8 mouse cellular contexts compared by ENCODE assay signal in the genomic region with DNA sequence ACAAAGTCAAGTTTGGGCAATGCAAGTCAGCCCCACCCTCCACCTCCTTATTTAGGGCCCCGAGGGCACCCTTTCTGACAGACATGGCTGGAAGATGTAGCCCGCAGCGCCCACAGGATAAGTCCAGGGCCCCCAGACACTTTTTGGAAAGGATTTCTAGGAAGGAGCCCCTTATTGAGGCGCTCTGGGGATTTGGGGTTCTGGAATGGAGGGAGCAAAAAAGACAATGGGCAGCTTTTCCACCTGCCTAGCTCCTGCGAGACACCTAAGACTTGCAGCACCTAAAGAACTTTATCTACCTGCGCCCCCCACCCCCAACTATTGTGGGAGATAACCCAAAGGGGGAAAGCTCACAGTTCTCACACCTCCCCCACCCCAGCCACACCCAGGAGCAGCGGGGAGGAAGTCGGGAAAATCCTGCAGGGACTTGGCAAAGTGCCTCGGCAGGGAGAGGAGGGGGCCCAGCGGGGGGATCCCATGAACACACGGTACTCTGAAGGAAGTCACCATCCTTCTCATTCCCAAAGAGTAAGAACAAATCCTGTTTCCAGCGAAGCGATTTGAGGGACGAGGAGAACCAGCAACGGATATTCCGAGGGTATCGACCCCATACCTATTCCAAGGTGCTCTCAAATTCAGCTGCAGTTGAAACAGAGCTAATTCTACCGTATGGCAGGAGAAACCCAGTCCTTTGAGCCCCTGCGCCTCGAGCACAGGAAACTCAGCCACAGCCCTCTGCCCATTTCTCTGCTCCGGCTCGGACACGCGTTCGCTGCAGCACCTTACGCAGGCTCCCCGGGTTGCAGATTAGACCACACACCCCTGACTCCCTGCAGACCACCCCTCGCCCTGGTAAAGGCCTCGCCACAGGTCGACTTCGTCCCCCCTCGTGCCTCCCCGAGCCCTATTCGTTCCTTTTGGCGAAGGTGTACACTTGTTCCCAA. TPM values are rescaled to one million over a fixed set of nuclear protein-coding genes. Genes with fewer than 3 reads are reported as not detected.
DNase-seq lines count a peak whose midpoint lies in the region; ATAC-seq and TF ChIP-seq lines count a peak whose summit lies in the region.

No protein-coding gene starts in this region.

- peaks cover 6% of the 10 kb centered on the region for H3K27me3 ChIP-seq in spleen, adult 2 months (ENCODE audit: control insufficient read depth, insufficient read depth, low read length)
- H3K27me3 ChIP-seq in heart, adult 2 months (ENCODE audit: control insufficient read depth, insufficient read depth, low read length): no peaks in the 10 kb centered on the region
- no peaks in the 10 kb centered on the region for H3K27me3 ChIP-seq in kidney, adult 2 months (replicated peaks; ENCODE audit: control insufficient read depth, insufficient read depth, low read length)
- no peaks in the 10 kb centered on the region for H3K27me3 ChIP-seq in lung, embryonic 14.5 days (ENCODE audit: insufficient read depth, low read length)

- H3K4me2 ChIP-seq in lung, embryonic 14.5 days: peak overlapping the region; percentile 96

- H3K27ac ChIP-seq in spleen, adult 2 months (ENCODE audit: insufficient read depth, low read length): no peak overlapping the region
- peak overlapping the region; percentile 83 for H3K27ac ChIP-seq in heart, adult 2 months
- peak overlapping the region; percentile 1; the same call in 1 of the 2 replicates for H3K27ac ChIP-seq in kidney, adult 2 months (ENCODE audit: insufficient read depth, low read depth, low read length)
- H3K27ac ChIP-seq in lung, embryonic 14.5 days (ENCODE audit: low read depth): peak overlapping the region; percentile 82

- no peak for TF ChIP-seq POLR2A in spleen, adult 2 months (IDR thresholded peaks at IDR 0.05; ENCODE audit: low read depth, low read length)
- TF ChIP-seq POLR2A in heart, adult 2 months (IDR thresholded peaks at IDR 0.05; ENCODE audit: insufficient read depth, low read depth, low read length): no peak
- no peak for TF ChIP-seq POLR2A in kidney, adult 2 months (IDR thresholded peaks at IDR 0.05; ENCODE audit: low read depth, low read length)

- no peaks in the 10 kb centered on the region for H3K36me3 ChIP-seq in spleen, adult 2 months (ENCODE audit: control insufficient read depth, insufficient read depth, low read length)
- no peaks in the 10 kb centered on the region for H3K36me3 ChIP-seq in heart, adult 2 months (ENCODE audit: control insufficient read depth, insufficient read depth, low read length)
- H3K36me3 ChIP-seq in kidney, adult 2 months (ENCODE audit: control insufficient read depth, insufficient read depth, low read length): no peaks in the 10 kb centered on the region
- peaks cover 26% of the 10 kb centered on the region for H3K36me3 ChIP-seq in lung, embryonic 14.5 days (ENCODE audit: insufficient read depth)

- ATAC-seq in lung, embryonic 14.5 days (ENCODE audit: insufficient read depth): peak; percentile 1; the same call in 1 of the 2 replicates
- ATAC-seq in megakaryocyte progenitor cell, adult 5-6 weeks (replicated peaks; ENCODE audit: poor library complexity): no peak

- intact Hi-C loops in heart, adult 2 months (cut with DNase I): no loop called here

- no peaks in the 10 kb centered on the region for H3K79me2 ChIP-seq in heart, adult 2 months (replicated peaks; ENCODE audit: control insufficient read depth, insufficient read depth, low read length)

- H3K4me3 ChIP-seq in spleen, adult 2 months (ENCODE audit: extremely low read depth, insufficient read depth, insufficient read length): peak overlapping the region; percentile 68
- peak overlapping the region; percentile 93 for H3K4me3 ChIP-seq in heart, adult 2 months
- peak overlapping the region; percentile 90 for H3K4me3 ChIP-seq in kidney, adult 2 months (ENCODE audit: insufficient read depth, low read depth, low read length)
- peak overlapping the region; percentile 86 for H3K4me3 ChIP-seq in lung, embryonic 14.5 days (ENCODE audit: low read depth, low read length)

- DNase-seq in spleen, adult 2 months (ENCODE audit: low read depth in 1 of 2, low spot score in 2 of 2): no peak
- no peak for DNase-seq in spleen, postnatal 14 days (ENCODE audit: low spot score in 2 of 2)
- peak; percentile 68 to 79 for DNase-seq in cerebellum, postnatal 10 days
- peak; percentile 64 to 69 for DNase-seq in heart, adult 2 months
- DNase-seq in kidney, adult 2 months: peak; percentile 69
- peak; percentile 89 for DNase-seq in lung, embryonic 14.5 days
- peak; percentile 83 for DNase-seq in right cerebral cortex, postnatal 10 days (ENCODE audit: low spot score in 2 of 2)

- peaks cover 12% of the 10 kb centered on the region for H3K4me1 ChIP-seq in spleen, adult 2 months (ENCODE audit: control insufficient read depth, insufficient read depth, insufficient read length)
- H3K4me1 ChIP-seq in heart, adult 2 months (ENCODE audit: control insufficient read depth, insufficient read depth, low read length): peaks cover 9% of the 10 kb centered on the region
- H3K4me1 ChIP-seq in kidney, adult 2 months (ENCODE audit: control insufficient read depth, insufficient read depth, low read length): peaks cover 32% of the 10 kb centered on the region
- peaks cover 26% of the 10 kb centered on the region for H3K4me1 ChIP-seq in lung, embryonic 14.5 days (ENCODE audit: insufficient read depth)

- WGBS in spleen, adult 2 months: 19% methylated on average over 35 of the region's 35 CpGs
- WGBS in heart, adult 2 months: 8% methylated on average over 35 of the region's 35 CpGs
- WGBS in kidney, adult 2 months: 8% methylated on average over 35 of the region's 35 CpGs
- WGBS in lung, embryonic 14.5 days: 3% methylated on average over 35 of the region's 35 CpGs

- H3K9me3 ChIP-seq in lung, embryonic 14.5 days (ENCODE audit: low read depth, low read length): no peaks in the 10 kb centered on the region

- no peak for TF ChIP-seq EP300 in heart, adult 2 months (IDR thresholded peaks at IDR 0.05; ENCODE audit: insufficient read depth, low read depth, low read length)

- TF ChIP-seq CTCF in spleen, adult 2 months (IDR thresholded peaks at IDR 0.05; ENCODE audit: extremely low read depth, insufficient read depth, insufficient read length, insufficient replicate concordance): no peak
- no peak for TF ChIP-seq CTCF in heart, adult 2 months (IDR thresholded peaks at IDR 0.05)
- no peak for TF ChIP-seq CTCF in kidney, adult 2 months (conservative IDR thresholded peaks at IDR 0.05; ENCODE audit: insufficient read depth, insufficient read length, low read depth, low read length)
- no peak for TF ChIP-seq CTCF in lung, embryonic 14.5 days (IDR thresholded peaks at IDR 0.05; ENCODE audit: low read depth)

- H3K9ac ChIP-seq in heart, adult 2 months (ENCODE audit: low read depth, low read length): peak overlapping the region; percentile 87
- H3K9ac ChIP-seq in lung, embryonic 14.5 days: peak overlapping the region; percentile 83

RNA-seq across cellular contexts. Expression of a gene that starts 1.1 kb away (rescaled TPM):
- polyA plus RNA-seq in spleen, adult 2 months (2012; rRNA removed): 21.2 and 23.8 TPM in 2 replicates
- 10 to 100 TPM; 24.3 to 26.9 TPM for total RNA-seq in heart, adult 2 months (2021)
- 50.4 and 70.1 TPM in 2 replicates for polyA plus RNA-seq in heart, adult 2 months (2012; rRNA removed)
- 98.6 and 115 TPM in 2 replicates for polyA plus RNA-seq in kidney, adult 2 months (2012; rRNA removed)
- 81.9 and 84.0 TPM in 2 replicates for polyA plus RNA-seq in lung, embryonic 14.5 days (2014; fragmentation: Nextera tagmentation; extraction: Ambion mirVana)
- total RNA-seq in megakaryocyte progenitor cell, adult 5-6 weeks (2015): 4.8 and 5.8 TPM in 2 replicates
- 1.9 and 2.0 TPM in 2 replicates for total RNA-seq in megakaryocyte progenitor cell, adult 5-6 weeks (2017)

RNA-seq across cellular contexts. Expression of a gene that starts 4.4 kb away (rescaled TPM):
- polyA plus RNA-seq in spleen, adult 2 months (2012; rRNA removed): 25.2 and 32.2 TPM in 2 replicates
- total RNA-seq in heart, adult 2 months (2021): 1 to 10 TPM; 3.2 to 4.5 TPM
- 6.9 and 8.3 TPM in 2 replicates for polyA plus RNA-seq in heart, adult 2 months (2012; rRNA removed)
- polyA plus RNA-seq in kidney, adult 2 months (2012; rRNA removed): 11.1 and 17.8 TPM in 2 replicates
- 0.43 TPM in 1 of 2 replicates, not detected in the other for polyA plus RNA-seq in lung, embryonic 14.5 days (2014; fragmentation: Nextera tagmentation; extraction: Ambion mirVana)
- total RNA-seq in megakaryocyte progenitor cell, adult 5-6 weeks (2015): 1.2 and 2.1 TPM in 2 replicates
- total RNA-seq in megakaryocyte progenitor cell, adult 5-6 weeks (2017): 0.79 TPM in 1 of 2 replicates, not detected in the other

RNA-seq across cellular contexts. Expression of a gene that starts 6.9 kb away (rescaled TPM):
- polyA plus RNA-seq in spleen, adult 2 months (2012; rRNA removed): 10.6 TPM in 2 replicates
- 10 to 100 TPM in 1 of 2 experiments, 1 to 10 TPM in 1; 9.7 to 12.1 TPM for total RNA-seq in heart, adult 2 months (2021)
- 4.6 and 4.8 TPM in 2 replicates for polyA plus RNA-seq in heart, adult 2 months (2012; rRNA removed)
- polyA plus RNA-seq in kidney, adult 2 months (2012; rRNA removed): 1.7 and 1.9 TPM in 2 replicates
- 0.72 and 0.81 TPM in 2 replicates for polyA plus RNA-seq in lung, embryonic 14.5 days (2014; fragmentation: Nextera tagmentation; extraction: Ambion mirVana)
- 0.46 and 0.62 TPM in 2 replicates for total RNA-seq in megakaryocyte progenitor cell, adult 5-6 weeks (2015)
- 0.07 and 0.12 TPM in 2 replicates for total RNA-seq in megakaryocyte progenitor cell, adult 5-6 weeks (2017)

RNA-seq across cellular contexts. Expression of a gene that starts 19.5 kb away (rescaled TPM):
- polyA plus RNA-seq in spleen, adult 2 months (2012; rRNA removed): 0.87 and 1.0 TPM in 2 replicates
- 100 to 1,000 TPM; 273 to 332 TPM for total RNA-seq in heart, adult 2 months (2021)
- polyA plus RNA-seq in heart, adult 2 months (2012; rRNA removed): 163 and 257 TPM in 2 replicates
- polyA plus RNA-seq in kidney, adult 2 months (2012; rRNA removed): 4.6 and 5.6 TPM in 2 replicates
- 0.32 and 0.51 TPM in 2 replicates for polyA plus RNA-seq in lung, embryonic 14.5 days (2014; fragmentation: Nextera tagmentation; extraction: Ambion mirVana)
- total RNA-seq in megakaryocyte progenitor cell, adult 5-6 weeks (2015): 0.12 TPM in 1 of 2 replicates, not detected in the other
- total RNA-seq in megakaryocyte progenitor cell, adult 5-6 weeks (2017): 0.08 TPM in 1 of 2 replicates, not detected in the other

RNA-seq across cellular contexts. Expression of a gene that starts 38.5 kb away (rescaled TPM):
- polyA plus RNA-seq in spleen, adult 2 months (2012; rRNA removed): 54.7 and 62.7 TPM in 2 replicates
- total RNA-seq in heart, adult 2 months (2021): 10 to 100 TPM in 1 of 2 experiments, 1 to 10 TPM in 1; 9.7 to 10.8 TPM
- polyA plus RNA-seq in heart, adult 2 months (2012; rRNA removed): 25.2 and 28.0 TPM in 2 replicates
- polyA plus RNA-seq in kidney, adult 2 months (2012; rRNA removed): 34.8 and 41.2 TPM in 2 replicates
- 21.0 and 21.4 TPM in 2 replicates for polyA plus RNA-seq in lung, embryonic 14.5 days (2014; fragmentation: Nextera tagmentation; extraction: Ambion mirVana)
- total RNA-seq in megakaryocyte progenitor cell, adult 5-6 weeks (2015): 11.6 and 18.4 TPM in 2 replicates
- 12.8 and 15.5 TPM in 2 replicates for total RNA-seq in megakaryocyte progenitor cell, adult 5-6 weeks (2017)

Comparison
In these comparisons a context has a peak if more than half of its experiments do, and no peak if none do; other contexts are left out.
1. DNase-seq: peak in cerebellum, postnatal 10 days (2 of 2), heart, adult 2 months (2 of 2), kidney, adult 2 months (single experiment), lung, embryonic 14.5 days (single experiment) and right cerebral cortex, postnatal 10 days (2 of 2); none in spleen, adult 2 months (0 of 2) and spleen, postnatal 14 days (0 of 2).
2. Peak in every context shown above with its lines, with median percentiles within 50 percentile points of each other: H3K4me3 ChIP-seq.